Mouse (Mus musculus) forebrain, embryonic 12.5 days (tissue): ENCODE measurements around the gene Gm28048. TPM values are rescaled to one million over a fixed set of nuclear protein-coding genes. Genes with fewer than 3 reads are reported as not detected.

Experiments
- ATAC-seq: fragments of 200-750 bp; cut with Nextera tagmentation; 2 replicates; pipeline ENCODE4 v1.8.0; 2017; ENCODE audit warnings: moderate TSS enrichment; ENCODE audit not compliant: low FRiP score
- H3K27ac ChIP-seq: fragments of 300-500 bp; sonication (generic); 2 replicates; pipeline ENCODE4 v1.5.1; 2016; ENCODE audit warnings: mild to moderate bottlenecking
- H3K27me3 ChIP-seq: fragments of 300-500 bp; sonication (generic); 2 replicates; pipeline ENCODE4 v1.6.1; 2016; ENCODE audit warnings: mild to moderate bottlenecking
- H3K36me3 ChIP-seq: fragments of 300-500 bp; sonication (generic); replicated peaks from 2 replicates; pipeline ENCODE4 v1.6.1; 2016; ENCODE audit warnings: mild to moderate bottlenecking
- H3K4me1 ChIP-seq: fragments of 300-500 bp; sonication (generic); 2 replicates; pipeline ENCODE4 v1.6.1; 2016
- H3K4me2 ChIP-seq: fragments of 300-500 bp; sonication (generic); 2 replicates; pipeline ENCODE4 v1.6.1; 2016; ENCODE audit warnings: mild to moderate bottlenecking, moderate library complexity
- H3K4me3 ChIP-seq: fragments of 300-500 bp; sonication (generic); replicated peaks from 2 replicates; pipeline ENCODE4 v1.5.1; 2016; ENCODE audit warnings: mild to moderate bottlenecking
- H3K9ac ChIP-seq: fragments of 300-500 bp; sonication (generic); 2 replicates; pipeline ENCODE4 v1.6.1; 2016; ENCODE audit warnings: mild to moderate bottlenecking
- H3K9me3 ChIP-seq: fragments of 300-500 bp; sonication (generic); 2 replicates; pipeline ENCODE4 v1.6.1; 2016
- WGBS: fragments of 180-500 bp; shearing (Covaris S2); methylation state at CpG from one replicate; pipeline ENCODE4 v1.1.7; 2016; 5-methylcytosine and 5-hydroxymethylcytosine counted together
- polyA plus RNA-seq: library from polyadenylated mRNA; unstranded; fragments of >200 nt; fragmentation: Nextera tagmentation; extraction: Ambion mirVana; gene quantifications from 2 replicates; pipeline ENCODE4 v1.2.1, GENCODE M21; 2016

The Gm28048 gene
- polyA plus RNA-seq, 1 experiment from 2014 or later, result 4.7 TPM

DNA sequence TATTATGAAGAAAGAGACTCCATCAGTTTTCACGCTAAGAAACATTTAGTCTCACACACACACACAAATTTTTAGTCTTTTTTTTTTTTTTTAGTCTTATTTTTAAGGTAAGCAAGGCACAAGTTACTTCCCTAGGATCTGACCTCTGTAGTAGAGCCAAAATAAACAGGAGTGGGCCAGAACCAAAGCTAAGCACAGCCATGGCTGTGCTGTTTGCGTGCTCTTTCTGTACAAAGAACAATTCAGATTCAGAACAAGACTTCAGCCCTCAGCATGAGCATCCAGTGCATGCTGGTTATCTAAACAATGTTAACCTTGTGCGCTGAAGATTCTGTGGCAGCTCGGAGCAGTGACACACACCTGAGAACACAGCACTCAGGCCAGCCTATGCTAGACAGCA, 17.5 kb downstream of the Gm28048 start:
- H3K9me3 ChIP-seq, result no peaks in the 10 kb centered on the region
- H3K36me3 ChIP-seq, result peaks cover 9% of the 10 kb centered on the region; the same call in 1 of the 2 replicates
- no peak overlapping the region for H3K4me2 ChIP-seq
- no peak overlapping the region for H3K4me3 ChIP-seq
- 86% methylated on average over 4 of the region's 4 CpGs for WGBS
- H3K9ac ChIP-seq, result no peak overlapping the region
- ATAC-seq, result no peak
- H3K27me3 ChIP-seq, result no peaks in the 10 kb centered on the region
- H3K4me1 ChIP-seq, result no peaks in the 10 kb centered on the region
- H3K27ac ChIP-seq, result no peak overlapping the region

DNA sequence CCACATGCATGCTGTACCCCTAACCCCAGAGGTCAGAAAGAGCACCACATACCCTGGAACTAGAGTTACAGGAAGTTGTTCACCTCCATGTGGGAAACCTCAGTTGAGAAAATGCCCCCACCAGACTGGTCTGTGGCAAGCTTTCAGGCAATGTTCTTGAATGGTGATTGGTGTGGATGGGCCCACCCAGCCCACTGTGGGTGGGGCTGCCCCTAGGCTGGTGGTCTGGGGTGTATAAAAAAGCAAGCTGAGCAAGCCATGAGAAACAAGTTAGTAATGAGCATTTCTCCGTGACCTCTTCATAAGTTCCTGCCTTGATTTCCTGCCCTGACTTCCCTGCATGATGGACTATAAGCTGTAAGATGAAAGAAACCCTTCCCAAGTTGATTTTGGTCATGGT, 19.8 kb downstream of the Gm28048 start:
- H3K9me3 ChIP-seq, result no peaks in the 10 kb centered on the region
- no peak overlapping the region for H3K27ac ChIP-seq
- WGBS, result 96% methylated on average over 1 of the region's 1 CpGs
- no peaks in the 10 kb centered on the region for H3K27me3 ChIP-seq
- H3K4me2 ChIP-seq, result no peak overlapping the region
- no peak overlapping the region for H3K9ac ChIP-seq
- H3K36me3 ChIP-seq, result peaks cover 5% of the 10 kb centered on the region; the same call in 1 of the 2 replicates
- 0 out of 2 replicates have a peak, but pooled peaks have one; percentile 41 for ATAC-seq
- no peaks in the 10 kb centered on the region for H3K4me1 ChIP-seq
- H3K4me3 ChIP-seq, result no peak overlapping the region

DNA sequence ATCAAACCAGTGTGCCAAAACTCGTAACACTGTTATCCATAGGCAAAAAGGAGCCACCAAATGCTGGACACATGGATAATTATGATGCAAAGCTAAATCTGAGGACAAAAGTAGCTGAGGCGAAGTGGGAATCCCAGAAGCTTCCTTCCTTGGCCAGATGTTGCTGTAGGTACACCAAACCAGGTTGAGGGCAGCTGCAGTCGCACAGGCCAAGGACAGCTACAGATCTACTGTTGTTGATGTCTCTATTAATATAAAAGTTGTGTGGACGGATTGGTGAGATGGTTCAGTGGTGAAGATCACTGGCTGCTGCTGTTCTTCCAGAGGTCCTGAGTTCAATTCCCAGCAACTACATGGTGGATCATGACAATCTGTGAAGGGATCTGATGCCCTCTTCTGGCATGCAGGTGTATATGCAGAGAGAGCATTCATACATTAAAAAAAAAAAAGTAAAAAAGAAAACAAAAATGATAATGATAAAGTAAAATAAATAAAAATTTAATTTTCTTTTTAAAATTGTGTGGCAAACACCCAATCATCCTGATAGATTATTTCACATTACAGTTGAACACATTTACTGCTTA, 24.0 kb downstream of the Gm28048 start:
- no peak for ATAC-seq
- 92% methylated on average over 4 of the region's 4 CpGs for WGBS
- no peaks in the 10 kb centered on the region for H3K9me3 ChIP-seq

DNA sequence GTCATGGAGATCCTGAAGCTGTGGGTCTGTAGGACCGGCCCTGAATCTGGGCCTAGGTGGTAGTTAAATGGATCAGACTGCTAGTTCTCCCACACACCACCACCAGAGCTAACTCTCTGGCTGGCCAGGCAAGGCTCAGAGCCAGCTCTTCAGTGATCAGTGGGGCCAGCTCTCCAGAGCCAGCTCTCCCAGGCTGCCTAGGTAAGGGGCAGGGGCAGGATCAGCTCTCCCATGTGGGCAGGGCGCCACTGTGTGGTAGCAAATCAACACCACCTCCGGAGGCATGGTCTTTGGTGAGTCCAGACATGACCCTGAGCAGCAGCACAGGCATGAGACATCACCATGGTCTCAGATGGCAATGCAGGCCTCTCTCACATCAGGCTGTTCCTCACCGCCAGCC, 25.1 kb downstream of the Gm28048 start:
- Histone ChIP-seq H3K9me3 (no peaks in the 10 kb centered on the region), H3K4me2 (no peak overlapping the region), H3K4me1 (no peaks in the 10 kb centered on the region), H3K27ac (no peak overlapping the region), H3K4me3 (no peak overlapping the region), H3K9ac (no peak overlapping the region), H3K36me3 (peaks cover 4% of the 10 kb centered on the region; the same call in 1 of the 2 replicates), H3K27me3 (no peaks in the 10 kb centered on the region)
- 80% methylated on average over 4 of the region's 4 CpGs for WGBS
- no peak for ATAC-seq

More for the DNA sequence above, 24.0 kb downstream of the Gm28048 start:
- Histone ChIP-seq H3K36me3 (peaks cover 4% of the 10 kb centered on the region; the same call in 1 of the 2 replicates), H3K27ac (no peak overlapping the region), H3K4me3 (no peak overlapping the region), H3K9ac (no peak overlapping the region), H3K27me3 (no peaks in the 10 kb centered on the region), H3K4me1 (no peaks in the 10 kb centered on the region), H3K4me2 (no peak overlapping the region)

DNA sequence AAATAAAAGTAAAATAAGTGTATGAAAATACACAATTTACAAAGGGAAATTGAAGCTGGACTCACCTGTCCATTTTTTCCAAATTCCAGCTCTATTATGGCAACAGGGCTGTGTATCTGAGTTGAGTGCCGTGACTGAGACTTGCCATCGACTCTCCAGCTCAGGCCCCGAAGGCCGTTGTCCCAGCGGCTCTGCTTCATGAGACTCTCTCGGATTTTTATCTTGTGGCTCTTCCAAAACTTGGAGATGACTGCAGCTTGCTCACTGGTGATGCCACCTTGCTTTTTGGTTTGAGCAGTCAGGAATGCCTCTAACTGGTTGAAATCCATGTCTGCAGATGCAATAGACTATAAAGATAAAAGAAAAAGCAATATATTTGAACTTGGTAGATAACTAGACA, 25.5 kb downstream of the Gm28048 start:
- no peaks in the 10 kb centered on the region for H3K4me1 ChIP-seq
- no peaks in the 10 kb centered on the region for H3K9me3 ChIP-seq
- no peak overlapping the region for H3K4me2 ChIP-seq
- ATAC-seq, result no peak
- H3K36me3 ChIP-seq, result peaks cover 4% of the 10 kb centered on the region; the same call in 1 of the 2 replicates
- no peaks in the 10 kb centered on the region for H3K27me3 ChIP-seq
- H3K4me3 ChIP-seq, result no peak overlapping the region
- H3K27ac ChIP-seq, result no peak overlapping the region
- 92% methylated on average over 6 of the region's 6 CpGs for WGBS
- H3K9ac ChIP-seq, result no peak overlapping the region

DNA sequence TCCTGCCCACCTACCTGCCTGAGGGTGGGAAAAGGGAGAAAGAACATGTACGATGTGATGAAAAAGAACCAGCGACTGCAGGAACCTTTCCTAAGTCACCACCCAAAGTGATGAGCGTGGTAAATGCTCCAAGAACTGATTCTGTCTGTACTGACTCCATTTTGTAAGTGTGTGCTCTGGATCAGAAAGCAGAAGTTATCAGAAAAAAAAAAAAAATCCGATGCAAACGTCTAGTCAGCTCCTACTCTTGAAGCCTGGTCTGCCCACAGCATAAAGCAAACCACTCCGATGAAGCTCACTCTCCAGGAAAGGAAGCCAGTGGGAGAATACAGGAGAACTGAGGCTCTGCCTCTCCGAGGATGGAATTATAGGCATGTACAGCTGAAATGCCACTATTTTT, 29.2 kb downstream of the Gm28048 start:
- 92% methylated on average over 7 of the region's 7 CpGs for WGBS
- Histone ChIP-seq H3K4me3 (no peak overlapping the region), H3K9ac (no peak overlapping the region), H3K36me3 (peaks cover 4% of the 10 kb centered on the region; the same call in 1 of the 2 replicates), H3K27me3 (no peaks in the 10 kb centered on the region), H3K4me1 (no peaks in the 10 kb centered on the region), H3K4me2 (no peak overlapping the region), H3K9me3 (no peaks in the 10 kb centered on the region), H3K27ac (no peak overlapping the region)
- no peak for ATAC-seq

DNA sequence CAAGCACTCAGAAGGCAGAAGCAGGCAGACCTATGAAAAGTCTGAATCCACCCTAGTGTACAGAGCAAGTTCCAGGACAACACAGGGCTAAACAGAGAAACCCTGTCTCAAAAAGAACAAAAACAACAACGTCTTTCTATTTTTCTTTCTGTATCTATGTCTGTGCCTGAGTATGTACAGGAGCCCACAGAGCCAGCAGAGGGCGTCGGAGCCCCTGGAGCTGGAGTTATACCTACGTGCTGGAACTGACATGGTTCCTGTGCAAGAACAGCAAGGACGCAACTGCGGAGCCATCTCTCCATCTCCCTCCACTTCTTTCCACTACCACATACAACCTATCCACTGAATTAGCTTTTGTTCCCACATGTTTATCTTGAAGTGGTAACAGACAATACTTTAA, 31.8 kb downstream of the Gm28048 start:
- Histone ChIP-seq H3K27ac (no peak overlapping the region), H3K4me3 (no peak overlapping the region), H3K27me3 (no peaks in the 10 kb centered on the region), H3K36me3 (no peaks in the 10 kb centered on the region), H3K4me1 (no peaks in the 10 kb centered on the region), H3K9ac (no peak overlapping the region), H3K4me2 (no peak overlapping the region), H3K9me3 (no peaks in the 10 kb centered on the region)
- ATAC-seq, result no peak
- 90% methylated on average over 6 of the region's 6 CpGs for WGBS

DNA sequence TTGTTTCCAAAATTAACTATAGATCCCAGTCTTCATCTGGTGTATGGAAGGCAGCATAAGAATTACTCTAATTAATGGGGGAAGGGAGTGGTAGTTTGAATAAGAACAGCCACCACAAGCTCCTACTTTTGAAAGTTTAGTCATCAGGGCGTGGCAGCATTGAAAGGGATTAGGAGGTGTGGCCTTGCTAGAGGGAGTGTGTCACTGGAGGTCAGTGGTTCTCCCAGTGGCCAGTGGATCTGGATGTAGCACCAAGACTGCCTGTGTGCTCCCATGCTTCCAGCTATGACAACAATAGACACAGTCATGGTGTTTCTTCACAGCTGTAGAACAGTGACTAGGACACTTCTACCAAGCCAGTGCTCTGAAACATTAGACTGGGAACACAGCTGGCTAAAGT, 32.8 kb downstream of the Gm28048 start:
- H3K9ac ChIP-seq, result no peak overlapping the region
- no peak overlapping the region for H3K4me3 ChIP-seq
- no peaks in the 10 kb centered on the region for H3K36me3 ChIP-seq
- no peaks in the 10 kb centered on the region for H3K4me1 ChIP-seq
- H3K27ac ChIP-seq, result no peak overlapping the region
- ATAC-seq, result no peak
- no peaks in the 10 kb centered on the region for H3K9me3 ChIP-seq
- H3K27me3 ChIP-seq, result no peaks in the 10 kb centered on the region
- 76% methylated on average over 1 of the region's 1 CpGs for WGBS
- H3K4me2 ChIP-seq, result no peak overlapping the region

DNA sequence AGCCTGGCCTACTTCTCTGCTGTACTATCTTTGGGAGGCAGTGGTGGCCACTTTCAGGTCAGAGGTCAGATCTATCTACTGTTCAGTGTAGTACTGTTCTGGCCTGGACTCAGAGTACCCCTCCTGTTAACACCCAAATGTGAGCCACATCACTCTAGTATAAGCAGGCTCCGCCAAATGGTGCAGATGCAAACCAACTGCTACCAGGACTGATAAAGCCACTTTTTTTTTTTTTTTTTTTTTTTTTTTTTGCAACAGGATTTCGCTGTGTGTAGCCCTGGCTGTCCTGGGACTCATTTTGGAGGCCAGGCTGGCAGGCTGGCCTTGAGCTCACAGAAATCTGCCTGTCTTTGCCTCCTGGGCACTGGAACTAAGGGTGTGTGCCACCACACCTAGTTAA, 42.9 kb downstream of the Gm28048 start:
- Histone ChIP-seq H3K36me3 (no peaks in the 10 kb centered on the region), H3K27ac (no peak overlapping the region), H3K4me2 (no peak overlapping the region), H3K27me3 (no peaks in the 10 kb centered on the region), H3K9ac (no peak overlapping the region), H3K9me3 (no peaks in the 10 kb centered on the region), H3K4me3 (no peak overlapping the region), H3K4me1 (peaks cover 6% of the 10 kb centered on the region)
- ATAC-seq, result peak; percentile 20; the same call in 1 of the 2 replicates
- 73% methylated on average over 2 of the region's 2 CpGs for WGBS

DNA sequence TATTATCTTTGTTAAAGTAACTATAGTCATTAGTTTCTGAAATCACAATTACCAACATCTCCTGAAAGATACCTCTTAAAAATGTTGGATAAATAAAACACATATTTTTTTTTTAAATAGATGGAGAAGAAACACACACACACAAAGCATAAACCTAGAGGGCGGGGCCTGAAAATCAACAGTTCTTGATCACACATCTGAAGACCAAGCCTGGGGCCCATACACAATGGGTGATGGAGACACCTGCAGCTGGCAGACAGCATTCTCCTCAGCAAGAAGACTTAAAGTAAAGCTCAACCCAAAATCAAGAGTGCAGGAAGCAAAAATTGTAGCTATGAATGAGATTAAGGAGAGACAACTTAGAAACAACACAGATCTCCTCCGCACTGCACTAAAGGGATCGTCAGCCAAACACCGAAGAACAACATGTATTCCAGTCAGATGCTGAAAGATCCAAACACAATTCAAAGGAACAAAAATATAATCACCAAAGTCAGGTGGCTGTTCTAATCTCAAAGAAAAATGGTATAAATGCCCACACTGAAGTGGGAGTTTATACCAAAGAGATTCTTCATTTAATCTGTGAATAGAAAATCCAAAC, 44.1 kb downstream of the Gm28048 start:
- H3K4me3 ChIP-seq, result no peak overlapping the region
- no peak overlapping the region for H3K4me2 ChIP-seq
- ATAC-seq, result no peak
- 97% methylated on average over 4 of the region's 4 CpGs for WGBS
- H3K27ac ChIP-seq, result no peak overlapping the region
- no peak overlapping the region for H3K9ac ChIP-seq
- H3K36me3 ChIP-seq, result no peaks in the 10 kb centered on the region
- H3K9me3 ChIP-seq, result no peaks in the 10 kb centered on the region
- no peaks in the 10 kb centered on the region for H3K27me3 ChIP-seq
- peaks cover 6% of the 10 kb centered on the region for H3K4me1 ChIP-seq

DNA sequence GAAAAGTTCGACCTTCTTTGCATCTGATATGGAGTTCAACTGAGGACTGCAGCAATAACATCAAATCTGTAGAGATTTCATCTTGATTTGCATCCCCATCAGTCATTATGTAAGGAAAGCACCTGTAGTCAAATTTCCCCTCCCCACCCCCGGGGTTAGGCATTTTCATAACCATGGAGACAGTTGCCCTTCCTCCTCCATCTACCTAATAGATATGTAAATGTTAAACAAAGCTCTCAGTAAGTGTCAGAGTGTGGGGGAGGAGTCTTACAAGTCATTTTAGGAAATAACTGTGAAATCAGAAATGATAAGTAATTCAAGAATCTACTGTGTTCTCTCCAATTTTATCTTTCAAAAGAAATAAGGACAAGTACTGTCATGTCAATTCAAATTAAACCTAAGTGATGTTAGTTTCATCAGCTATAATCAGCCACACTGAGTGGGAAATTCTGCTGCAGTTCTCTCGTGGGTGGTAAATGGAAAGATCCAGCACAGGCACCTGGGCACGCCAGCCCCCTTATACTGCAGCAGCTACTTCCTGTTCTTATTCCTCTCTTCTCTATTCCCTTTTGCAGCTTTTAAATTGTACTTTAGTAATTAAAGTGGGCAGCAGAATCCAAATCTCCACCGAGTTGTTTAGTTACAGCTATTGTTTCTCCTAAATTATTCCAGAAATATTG, 45.3 kb downstream of the Gm28048 start:
- Histone ChIP-seq H3K4me2 (no peak overlapping the region), H3K9me3 (no peaks in the 10 kb centered on the region), H3K36me3 (no peaks in the 10 kb centered on the region), H3K9ac (no peak overlapping the region), H3K4me3 (no peak overlapping the region), H3K27me3 (no peaks in the 10 kb centered on the region), H3K4me1 (peaks cover 6% of the 10 kb centered on the region), H3K27ac (no peak overlapping the region)
- WGBS, result 64% methylated on average over 5 of the region's 5 CpGs
- ATAC-seq, result no peak

DNA sequence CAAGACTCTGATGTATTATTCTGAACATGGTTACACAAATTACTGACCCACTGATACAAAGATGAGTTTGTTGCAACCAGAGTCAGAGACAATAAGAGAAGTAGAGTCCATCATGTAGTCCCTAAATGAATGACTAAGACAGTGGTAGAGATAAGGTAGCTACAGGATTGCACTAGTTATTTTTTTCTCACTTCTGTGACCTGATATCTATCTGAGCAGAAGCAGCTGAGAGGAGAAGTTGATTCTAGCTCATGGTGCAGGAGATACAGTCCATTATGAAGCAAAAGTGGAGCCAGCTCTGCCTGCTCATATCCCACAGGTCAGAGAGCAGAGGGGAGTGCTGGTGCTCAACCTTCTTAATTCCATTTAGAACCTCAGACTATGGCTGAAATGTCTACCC, 49.7 kb downstream of the Gm28048 start:
- Histone ChIP-seq H3K27ac (no peak overlapping the region), H3K9me3 (no peaks in the 10 kb centered on the region)

More for the DNA sequence above, 49.7 kb downstream of the Gm28048 start:
- H3K4me3 ChIP-seq, result no peak overlapping the region
- H3K27me3 ChIP-seq, result no peaks in the 10 kb centered on the region
- no peak for ATAC-seq
- peaks cover 6% of the 10 kb centered on the region for H3K4me1 ChIP-seq
- no peak overlapping the region for H3K4me2 ChIP-seq
- H3K36me3 ChIP-seq, result no peaks in the 10 kb centered on the region
- no peak overlapping the region for H3K9ac ChIP-seq
